Mouse (Mus musculus) adrenal gland, postnatal 25 days (tissue): ENCODE measurements around the gene Gpkow. TPM values are rescaled to one million over a fixed set of nuclear protein-coding genes. Genes with fewer than 3 reads are reported as not detected.

Source experiments
- DNase-seq: peaks from one replicate; pipeline ENCODE4 v3.0.0; 2021; ENCODE audit warnings: mixed read lengths
- total RNA-seq: library from RNA; stranded (reverse); gene quantifications from 2 replicates; pipeline ENCODE4 v1.2.3, GENCODE M21; 2021

Gene Gpkow
- total RNA-seq, 1 experiment from 2014 or later, result 50.4 TPM

DNA sequence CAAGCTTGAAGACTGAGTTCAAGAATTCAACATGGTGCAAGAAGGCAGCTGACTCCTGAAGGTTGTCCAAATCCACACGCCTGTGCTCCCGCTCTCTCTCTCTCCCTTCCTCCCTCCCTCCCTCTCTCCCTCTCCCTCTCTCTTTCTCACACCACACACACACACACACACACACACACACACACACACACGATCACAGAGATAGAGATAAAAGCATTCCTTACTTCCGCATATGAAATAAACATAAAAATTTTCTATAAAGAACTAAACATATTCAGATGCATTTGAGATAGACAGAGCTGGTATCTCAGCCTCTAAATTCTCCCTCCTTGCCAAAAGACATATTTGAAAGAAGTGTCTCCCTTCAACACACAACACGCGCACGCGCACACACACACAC, 48.5 kb downstream of the Gpkow start:
- no peak for DNase-seq

DNA sequence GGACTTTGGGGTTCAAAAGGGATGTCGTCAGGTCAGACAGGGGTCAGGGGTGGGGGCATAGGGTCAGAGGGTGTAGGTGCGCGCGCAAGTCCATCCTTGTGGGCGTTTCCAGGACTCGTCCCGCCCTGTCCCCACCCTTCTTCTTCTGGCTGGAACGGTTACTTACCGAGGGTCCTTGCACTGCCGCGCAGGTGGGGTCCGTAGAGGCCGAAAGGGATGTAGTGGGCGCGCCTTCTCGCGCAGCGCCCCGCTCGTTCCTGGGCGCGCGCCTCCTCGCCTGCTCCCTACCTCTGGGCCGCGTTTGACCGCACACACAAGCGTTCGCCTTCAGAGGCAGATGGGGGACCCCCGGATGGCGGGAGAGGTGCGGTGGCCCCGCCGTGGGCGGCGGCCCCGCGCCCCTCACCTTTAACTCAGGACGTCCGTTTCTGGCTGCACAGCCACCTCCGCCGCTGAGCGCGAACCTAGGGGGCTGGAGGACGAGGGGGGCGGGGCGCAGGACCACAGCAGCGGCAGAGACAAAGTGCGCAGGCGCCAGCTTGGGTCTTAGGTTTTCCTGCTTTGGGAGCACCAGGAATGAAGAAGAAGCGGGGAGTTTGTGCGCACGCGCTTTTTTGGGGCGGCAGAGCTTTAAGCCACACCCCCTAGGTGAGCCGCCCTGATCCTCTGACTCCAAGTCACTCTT, 53.6 kb downstream of the Gpkow start, which contains the start of gene Ccdc120:
Gene Ccdc120 (minus strand): TSS at position 474 of the 685 bp plus-strand sequence.
- peak; percentile 72 for DNase-seq

DNA sequence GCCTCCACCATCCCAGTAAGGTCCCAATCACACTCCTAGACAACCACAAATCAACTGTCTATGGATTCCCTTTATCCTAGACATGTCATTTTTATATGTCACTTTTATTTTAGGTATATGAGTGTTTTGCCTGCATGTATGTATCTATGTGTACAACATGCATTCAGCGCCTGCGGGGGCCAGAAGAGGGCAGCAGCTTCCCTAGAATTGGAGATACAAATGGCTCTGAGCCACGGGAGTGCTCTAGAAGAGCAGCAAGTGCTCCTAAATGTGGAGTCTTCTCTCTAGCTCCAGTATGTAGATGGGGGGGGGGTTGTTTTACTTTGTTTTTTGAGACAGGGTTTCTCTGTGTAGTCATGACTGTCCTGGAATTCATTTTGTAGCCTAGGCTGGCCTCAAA, 56.7 kb downstream of the Gpkow start:
- peak; percentile 14 for DNase-seq

Other genes with a start within 250 kb of the Gpkow start
- gene Foxp3, start 123.5 kb upstream of the Gpkow start, total RNA-seq, result not detected in 2 replicates
- gene Ppp1r3f, start 122.8 kb upstream of the Gpkow start, total RNA-seq, result 4.2 and 4.6 TPM in 2 replicates
- 30.3 and 32.3 TPM in 2 replicates for gene Ccdc22, start 91.6 kb upstream of the Gpkow start, total RNA-seq
- not detected in 2 replicates for gene Cacna1f, start 90.0 kb upstream of the Gpkow start, total RNA-seq
- gene Syp, start 58.7 kb upstream of the Gpkow start, total RNA-seq, result 28.5 and 34.6 TPM in 2 replicates
- 17.9 and 20.0 TPM in 2 replicates for gene Prickle3, start 39.9 kb upstream of the Gpkow start, total RNA-seq
- gene Plp2, start 25.7 kb upstream of the Gpkow start, total RNA-seq, result 62.4 and 70.9 TPM in 2 replicates
- 0.52 and 0.86 TPM in 2 replicates for gene Magix, start 15.9 kb upstream of the Gpkow start, total RNA-seq
- gene Wdr45, start 17.2 kb downstream of the Gpkow start, total RNA-seq, result 79.0 and 80.8 TPM in 2 replicates
- gene Gm45208, start 25.1 kb downstream of the Gpkow start, total RNA-seq, result not detected in 2 replicates
- 8.4 and 11.0 TPM in 2 replicates for gene Praf2, start 31.3 kb downstream of the Gpkow start, total RNA-seq
- gene Ccdc120, start 53.8 kb downstream of the Gpkow start, total RNA-seq, result 4.4 and 6.0 TPM in 2 replicates
- gene Tfe3, start 65.4 kb downstream of the Gpkow start, total RNA-seq, result 40.7 and 45.0 TPM in 2 replicates
- gene Gripap1, start 92.6 kb downstream of the Gpkow start, total RNA-seq, result 61.2 and 64.9 TPM in 2 replicates
- gene Kcnd1, start 125.2 kb downstream of the Gpkow start, total RNA-seq, result 1.0 and 1.2 TPM in 2 replicates
- gene Otud5, start 144.2 kb downstream of the Gpkow start, total RNA-seq, result 74.6 and 83.3 TPM in 2 replicates
- gene Pim2, start 181.1 kb downstream of the Gpkow start, total RNA-seq, result 11.1 and 12.3 TPM in 2 replicates
- 43.1 and 81.5 TPM in 2 replicates for gene Slc35a2, start 186.9 kb downstream of the Gpkow start, total RNA-seq
- 118 and 127 TPM in 2 replicates for gene Pqbp1, start 202.1 kb downstream of the Gpkow start, total RNA-seq
- gene Timm17b, start 202.2 kb downstream of the Gpkow start, total RNA-seq, result 114 and 134 TPM in 2 replicates
- gene Gm10491, start 210.7 kb downstream of the Gpkow start, total RNA-seq, result not detected in 2 replicates
- 1.9 TPM in 1 of 2 replicates, not detected in the other for gene Gm10490, start 212.4 kb downstream of the Gpkow start, total RNA-seq
- 39.1 and 47.5 TPM in 2 replicates for gene Pcsk1n, start 222.7 kb downstream of the Gpkow start, total RNA-seq
- not detected in 2 replicates for gene Eras, start 231.5 kb downstream of the Gpkow start, total RNA-seq